Mouse (Mus musculus): ENCODE measurements around the gene Birc6. TPM values are rescaled to one million over a fixed set of nuclear protein-coding genes. Genes with fewer than 3 reads are reported as not detected.

Gene Birc6
- total RNA-seq (2014; rRNA removed), result 107 and 115 TPM in 2 replicates
- polyA plus RNA-seq (2012; rRNA removed), result 32.8 and 33.2 TPM in 2 replicates

GRCm38 (mm10) chr17:74527729-74528607 lies at the start of gene Birc6:
Gene Birc6, plus strand, starts transcription at chr17:74528295.
- Histone ChIP-seq H3K36me3 (ENCODE audit: control insufficient read depth, insufficient read depth, low read length) (no peaks in the 10 kb centered on the region), H3K4me1 (ENCODE audit: control insufficient read depth, insufficient read depth, low read length) (peaks cover 4% of the 10 kb centered on the region; the same call in 1 of the 2 replicates), H3K79me2 (ENCODE audit: control insufficient read depth, insufficient read depth, low read length) (peaks cover 17% of the 10 kb centered on the region; the same call in 1 of the 2 replicates), H3K9ac (ENCODE audit: low read depth, low read length) (peak within 1 kb of the TSS; percentile 93), H3K4me3 (ENCODE audit: insufficient read depth, low read depth, low read length) (peak within 1 kb of the TSS; percentile 92), H3K27me3 (ENCODE audit: control insufficient read depth, insufficient read depth, low read length) (no peaks in the 10 kb centered on the region), H3K27ac (replicated peaks; ENCODE audit: insufficient read depth, low read depth, low read length) (peak within 1 kb of the TSS; percentile 90)
- DNase-seq (ENCODE audit: extremely low read depth, low read depth, low spot score), result peak; percentile 93
- under 1% methylated on average over 71 of the region's 71 CpGs for WGBS
- peak; percentile 87 for TF ChIP-seq POLR2A (IDR thresholded peaks at IDR 0.05; ENCODE audit: extremely low read depth, insufficient read depth, low read length)
- 0 out of 2 replicates have a peak, but pooled peaks have one; percentile 7 for TF ChIP-seq CTCF (IDR thresholded peaks at IDR 0.05; ENCODE audit: low read depth, low read length)

- H3K36me3 ChIP-seq (ENCODE audit: control insufficient read depth, insufficient read depth, low read length), result no peaks in the 10 kb centered on the region
- no peaks in the 10 kb centered on the region for H3K27me3 ChIP-seq (ENCODE audit: control insufficient read depth, insufficient read depth, low read length)
- H3K27ac ChIP-seq (replicated peaks; ENCODE audit: insufficient read depth, low read depth, low read length), result no peak overlapping the region
- no peak for TF ChIP-seq CTCF (IDR thresholded peaks at IDR 0.05; ENCODE audit: low read depth, low read length)
- no peak for TF ChIP-seq POLR2A (IDR thresholded peaks at IDR 0.05; ENCODE audit: extremely low read depth, insufficient read depth, low read length)
- no peaks in the 10 kb centered on the region for H3K4me1 ChIP-seq (ENCODE audit: control insufficient read depth, insufficient read depth, low read length)
- no peak for DNase-seq (ENCODE audit: extremely low read depth, low read depth, low spot score)
- H3K79me2 ChIP-seq (ENCODE audit: control insufficient read depth, insufficient read depth, low read length), result no peaks in the 10 kb centered on the region
- no peak overlapping the region for H3K9ac ChIP-seq (ENCODE audit: low read depth, low read length)
- WGBS, result 90% methylated on average over 14 of the region's 14 CpGs
- no peak overlapping the region for H3K4me3 ChIP-seq (ENCODE audit: insufficient read depth, low read depth, low read length)
Observed at GRCm38 (mm10) chr17:74480361-74481069, 47.6 kb upstream of the Birc6 start.

- peak; percentile 94 for DNase-seq (ENCODE audit: extremely low read depth, low read depth, low spot score)
- Histone ChIP-seq H3K79me2 (ENCODE audit: control insufficient read depth, insufficient read depth, low read length) (peaks cover 2% of the 10 kb centered on the region; the same call in 1 of the 2 replicates), H3K36me3 (ENCODE audit: control insufficient read depth, insufficient read depth, low read length) (peaks cover 15% of the 10 kb centered on the region), H3K27me3 (ENCODE audit: control insufficient read depth, insufficient read depth, low read length) (no peaks in the 10 kb centered on the region), H3K27ac (replicated peaks; ENCODE audit: insufficient read depth, low read depth, low read length) (peak within 1 kb of the TSS; percentile 100), H3K4me3 (ENCODE audit: insufficient read depth, low read depth, low read length) (peak within 1 kb of the TSS; percentile 100), H3K9ac (ENCODE audit: low read depth, low read length) (peak within 1 kb of the TSS; percentile 100), H3K4me1 (ENCODE audit: control insufficient read depth, insufficient read depth, low read length) (peaks cover 4% of the 10 kb centered on the region; the same call in 1 of the 2 replicates)
- TF ChIP-seq POLR2A (IDR thresholded peaks at IDR 0.05; ENCODE audit: extremely low read depth, insufficient read depth, low read length) (peak; percentile 56), CTCF (IDR thresholded peaks at IDR 0.05; ENCODE audit: low read depth, low read length) (no peak)
- 4% methylated on average over 56 of the region's 58 CpGs for WGBS
Observed at GRCm38 (mm10) chr17:74489024-74489900, 38.8 kb upstream of the Birc6 start, which contains the start of gene Yipf4. Gene Yipf4, plus strand, starts transcription at chr17:74489493.

GRCm38 (mm10) chr17:74489901-74490220 lies 38.2 kb upstream of the Birc6 start:
- H3K4me3 ChIP-seq (ENCODE audit: insufficient read depth, low read depth, low read length), result peak overlapping the region; percentile 100
- peaks cover 2% of the 10 kb centered on the region; the same call in 1 of the 2 replicates for H3K79me2 ChIP-seq (ENCODE audit: control insufficient read depth, insufficient read depth, low read length)
- H3K36me3 ChIP-seq (ENCODE audit: control insufficient read depth, insufficient read depth, low read length), result peaks cover 21% of the 10 kb centered on the region
- no peaks in the 10 kb centered on the region for H3K27me3 ChIP-seq (ENCODE audit: control insufficient read depth, insufficient read depth, low read length)
- peaks cover 4% of the 10 kb centered on the region; the same call in 1 of the 2 replicates for H3K4me1 ChIP-seq (ENCODE audit: control insufficient read depth, insufficient read depth, low read length)
- WGBS, result under 1% methylated on average over 12 of the region's 12 CpGs
- DNase-seq (ENCODE audit: extremely low read depth, low read depth, low spot score), result peak; percentile 69
- peak overlapping the region; percentile 100 for H3K27ac ChIP-seq (replicated peaks; ENCODE audit: insufficient read depth, low read depth, low read length)
- TF ChIP-seq POLR2A (IDR thresholded peaks at IDR 0.05; ENCODE audit: extremely low read depth, insufficient read depth, low read length) (0 out of 2 replicates have a peak, but pooled peaks have one; percentile 43), CTCF (IDR thresholded peaks at IDR 0.05; ENCODE audit: low read depth, low read length) (no peak)
- H3K9ac ChIP-seq (ENCODE audit: low read depth, low read length), result peak overlapping the region; percentile 100

- Histone ChIP-seq H3K79me2 (ENCODE audit: control insufficient read depth, insufficient read depth, low read length) (peaks cover 2% of the 10 kb centered on the region; the same call in 1 of the 2 replicates), H3K27ac (replicated peaks; ENCODE audit: insufficient read depth, low read depth, low read length) (no peak overlapping the region), H3K27me3 (ENCODE audit: control insufficient read depth, insufficient read depth, low read length) (no peaks in the 10 kb centered on the region), H3K36me3 (ENCODE audit: control insufficient read depth, insufficient read depth, low read length) (peaks cover 32% of the 10 kb centered on the region), H3K4me1 (ENCODE audit: control insufficient read depth, insufficient read depth, low read length) (peaks cover 4% of the 10 kb centered on the region; the same call in 1 of the 2 replicates), H3K4me3 (ENCODE audit: insufficient read depth, low read depth, low read length) (no peak overlapping the region), H3K9ac (ENCODE audit: low read depth, low read length) (no peak overlapping the region)
- DNase-seq (ENCODE audit: extremely low read depth, low read depth, low spot score), result no peak
- WGBS, result 93% methylated on average over 3 of the region's 3 CpGs
- TF ChIP-seq CTCF (IDR thresholded peaks at IDR 0.05; ENCODE audit: low read depth, low read length), result no peak
- no peak for TF ChIP-seq POLR2A (IDR thresholded peaks at IDR 0.05; ENCODE audit: extremely low read depth, insufficient read depth, low read length)
Observed at GRCm38 (mm10) chr17:74491565-74491964, 36.5 kb upstream of the Birc6 start.
